Mouse (Mus musculus) spleen, postnatal 4 days (tissue): Measurements from ENCODE around the gene AC131692.1.
"Not testable (repeated sequence)": the region's sequence is repeated elsewhere in the genome, so short reads cannot be mapped to it uniquely, and the experiment has no call there.

Experiments
- DNase-seq, 2 experiments: peaks; one replicate each; pipeline ENCODE4 v3.0.0; 2022; ENCODE audit warnings: low spot score in 2 of 2

The AC131692.1 gene

GRCm38 (mm10) chr19:6117346-6117985 lies 23.2 kb downstream of the AC131692.1 start:
- DNase-seq, result no peak

DNA sequence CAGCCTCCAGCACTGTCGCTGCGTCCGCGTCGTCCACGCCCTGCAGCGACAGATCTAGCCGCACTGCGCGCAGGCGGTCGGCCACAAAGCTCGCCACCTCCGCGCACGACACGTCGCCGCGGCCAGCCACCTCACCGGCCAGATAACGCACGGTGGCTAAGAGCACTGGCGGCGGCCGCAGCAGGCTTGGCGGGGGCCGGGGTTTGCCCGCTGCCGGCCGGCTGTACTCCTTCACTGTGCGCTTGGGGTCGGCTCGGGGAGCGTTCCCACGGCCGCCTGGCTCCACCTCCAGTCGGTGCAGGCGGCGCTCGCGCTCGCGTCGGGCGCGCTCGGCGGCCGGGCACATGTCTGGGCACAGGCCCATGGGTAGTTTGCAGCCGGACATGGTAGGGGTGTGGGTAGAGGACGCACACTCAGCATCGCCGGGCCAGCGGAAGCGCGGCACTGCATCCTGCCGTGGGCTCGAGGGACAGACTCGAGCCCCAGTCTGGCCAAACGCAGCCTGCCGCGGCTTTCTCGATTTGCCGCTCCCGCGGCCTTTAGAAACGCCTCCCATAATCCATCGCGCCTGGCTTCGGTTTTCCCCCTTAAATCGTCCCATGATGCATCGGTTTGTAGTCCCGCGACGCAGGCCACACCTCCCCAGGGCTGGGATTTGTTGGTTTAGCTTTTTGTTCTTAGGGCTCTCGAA lies 23.9 kb downstream of the AC131692.1 start, which contains the start of gene Sac3d1:
Gene Sac3d1, minus strand, starts transcription at position 665 of the 691 bp plus-strand sequence.
- peak; percentile 88 to 92 for DNase-seq

DNA sequence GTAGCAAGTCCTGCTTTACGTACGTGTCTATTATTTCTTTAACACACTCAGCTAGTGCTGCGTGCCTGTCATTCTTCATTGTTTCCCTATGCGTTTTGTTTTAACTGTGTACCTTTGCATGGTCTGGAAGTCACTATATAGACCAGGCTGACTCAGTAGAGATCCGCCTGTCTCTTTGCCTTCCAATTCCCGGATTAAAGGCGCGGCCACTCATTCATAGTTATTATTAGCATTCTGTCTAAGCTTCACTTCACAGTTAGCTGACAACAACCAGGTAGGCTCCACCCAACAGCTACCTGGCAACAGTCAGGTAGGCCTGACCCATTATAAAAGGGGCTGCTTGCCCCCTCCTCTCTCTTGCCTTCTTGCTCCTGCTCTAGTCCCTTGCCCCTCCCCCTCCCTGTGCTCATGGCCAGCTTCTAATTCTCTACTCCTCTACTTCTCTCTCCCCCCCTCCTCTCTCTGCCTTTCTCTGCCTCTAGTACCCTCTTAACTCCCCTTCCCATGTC lies 24.5 kb downstream of the AC131692.1 start:
- no peak for DNase-seq

- peak in 1 of 2 experiments; percentile 62 for DNase-seq
Measured at GRCm38 (mm10) chr19:6121761-6122160, 27.5 kb downstream of the AC131692.1 start.

GRCm38 (mm10) chr19:6123330-6123729 lies 29.1 kb downstream of the AC131692.1 start:
- no peak for DNase-seq

GRCm38 (mm10) chr19:6124898-6125297 lies 30.7 kb downstream of the AC131692.1 start:
- no peak for DNase-seq

- DNase-seq, result peak; percentile 77 to 88
Measured at GRCm38 (mm10) chr19:6126289-6126688, 32.1 kb downstream of the AC131692.1 start.

DNA sequence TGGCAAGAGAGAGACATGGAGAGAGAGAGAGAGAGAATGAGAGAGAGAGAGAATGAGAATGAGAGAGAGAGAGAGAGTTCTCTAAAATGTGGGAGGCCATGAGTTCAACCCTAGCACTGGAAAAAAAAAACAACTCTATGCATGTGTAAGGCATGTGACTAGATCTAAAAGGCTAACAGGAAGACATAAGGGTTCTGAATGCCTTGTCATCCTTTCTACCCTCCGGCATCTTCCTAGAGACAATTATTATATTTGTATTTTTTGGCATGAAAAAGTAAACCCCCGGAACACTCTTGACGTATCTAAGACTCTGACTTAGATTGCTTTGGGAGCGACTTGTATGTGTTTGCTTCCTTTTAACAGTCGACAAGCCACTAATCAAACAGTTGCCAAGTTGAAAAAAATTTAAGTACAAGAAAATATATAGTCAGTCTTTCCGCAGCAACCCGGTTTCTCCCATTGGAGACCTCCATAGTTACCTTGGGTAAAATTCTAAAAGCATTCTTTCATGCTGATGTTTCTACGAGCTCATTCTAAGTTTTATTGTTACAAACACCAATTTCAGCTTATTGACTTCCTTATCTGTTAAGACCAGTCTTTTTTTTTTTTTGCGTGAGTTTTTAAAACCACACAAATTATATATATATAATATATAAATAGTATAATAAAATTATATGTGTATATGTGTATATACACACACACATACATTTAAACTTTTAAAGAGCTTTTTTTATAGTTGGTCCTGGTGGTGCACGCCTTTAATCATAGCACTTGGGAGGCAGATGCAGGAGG lies 32.8 kb downstream of the AC131692.1 start:
- DNase-seq, result no peak

GRCm38 (mm10) chr19:6127760-6128341 lies 33.6 kb downstream of the AC131692.1 start, which contains the start of gene Snx15:
TSS of gene Snx15 (minus strand) at chr19:6128304.
- peak; percentile 96 to 98 for DNase-seq

- DNase-seq, result not testable (repeated sequence)
Measured at GRCm38 (mm10) chr19:6130414-6131128, 36.4 kb downstream of the AC131692.1 start.

GRCm38 (mm10) chr19:6132171-6132827 lies 38.1 kb downstream of the AC131692.1 start:
- peak in 1 of 2 experiments; percentile 45 for DNase-seq

- not testable (repeated sequence) for DNase-seq
Measured at GRCm38 (mm10) chr19:6133197-6133596, 39.0 kb downstream of the AC131692.1 start.

GRCm38 (mm10) chr19:6136397-6136796 lies 42.2 kb downstream of the AC131692.1 start:
- DNase-seq, result no peak

GRCm38 (mm10) chr19:6139701-6140100 lies 45.5 kb downstream of the AC131692.1 start:
- DNase-seq, result peak in 1 of 2 experiments; percentile 69

GRCm38 (mm10) chr19:6140374-6140677 lies 46.1 kb downstream of the AC131692.1 start:
- DNase-seq, result no peak

DNA sequence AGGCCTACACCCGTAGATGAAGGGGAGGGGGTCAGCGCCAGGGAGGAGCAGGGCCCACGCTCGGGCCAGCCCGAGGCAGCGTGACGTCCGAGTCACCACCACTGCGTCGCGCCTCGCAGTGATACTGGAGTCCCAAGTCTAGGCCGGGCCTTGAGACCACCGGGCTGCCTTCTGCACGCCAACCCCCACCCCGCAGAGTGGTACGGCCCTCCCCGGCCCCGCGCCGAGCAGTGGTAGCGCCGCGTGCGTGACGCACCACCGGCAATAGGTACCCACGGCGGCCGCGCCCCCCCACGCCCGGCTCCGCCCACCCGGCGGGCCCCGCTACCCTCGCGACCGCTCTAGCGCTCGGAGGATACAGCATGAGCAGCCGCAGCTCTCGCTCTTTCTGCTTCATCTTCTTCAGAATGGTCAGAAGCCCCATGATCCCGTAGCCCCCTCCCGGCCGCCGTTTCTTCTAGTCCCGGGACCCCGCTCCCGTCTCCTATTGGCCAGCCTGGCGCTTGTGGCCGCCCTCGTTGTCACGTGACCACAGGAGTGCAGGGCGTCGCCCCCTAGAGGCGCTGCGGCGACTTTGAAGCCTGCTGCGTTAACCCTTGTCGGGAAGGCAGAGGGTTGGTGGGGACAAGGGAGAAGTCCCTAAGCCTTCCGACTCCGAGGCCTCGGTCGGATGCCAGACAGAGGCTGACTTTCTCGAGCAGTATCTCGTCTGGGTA lies 46.6 kb downstream of the AC131692.1 start, which contains the start of gene Batf2:
Gene Batf2, plus strand, starts transcription at position 306 of the 716 bp plus-strand sequence.
- DNase-seq, result peak; percentile 92 to 96

DNA sequence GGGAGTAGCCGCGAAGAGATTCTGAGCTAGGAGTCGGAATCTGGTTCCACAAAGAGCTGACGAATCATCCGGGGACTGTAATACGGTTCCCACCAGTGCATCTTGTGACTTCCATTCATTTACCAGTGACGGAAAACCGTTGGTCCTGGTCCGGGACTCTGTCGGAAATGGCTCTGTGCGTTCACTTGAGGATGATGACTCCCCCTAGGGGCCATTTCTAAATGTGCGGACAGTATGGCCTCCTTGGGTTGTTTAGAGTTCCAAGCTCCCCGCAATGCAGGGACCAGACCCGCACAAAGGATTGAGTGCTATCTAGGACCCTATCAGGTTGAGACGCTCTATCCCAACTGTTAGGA lies 47.2 kb downstream of the AC131692.1 start, which contains the start of gene Arl2:
Gene Arl2, minus strand, starts transcription at position 155 of the 356 bp plus-strand sequence.
- DNase-seq, result peak; percentile 86 to 88

GRCm38 (mm10) chr19:6144842-6145241 lies 50.6 kb downstream of the AC131692.1 start:
- DNase-seq, result no peak
